Mouse (Mus musculus) neural tube, embryonic 11.5 days (tissue): ENCODE results near the gene Ccnd1. TPM values are rescaled to one million over a fixed set of nuclear protein-coding genes. Genes with fewer than 3 reads are reported as not detected.

Source experiments
- ATAC-seq: fragments of 200-750 bp; cut with Nextera tagmentation; 2 replicates; pipeline ENCODE4 v1.8.0; 2017; ENCODE audit warnings: moderate number of reproducible peaks, mild to moderate bottlenecking, moderate TSS enrichment, moderate library complexity; ENCODE audit not compliant: insufficient read depth, low FRiP score, low TSS enrichment
- DNase-seq: peaks from one replicate; pipeline ENCODE4 v3.0.0-alpha.2; 2015; ENCODE audit warnings: low spot score
- H3K27ac ChIP-seq: fragments of 300-500 bp; sonication (generic); 2 replicates; pipeline ENCODE4 v1.5.1; 2014; ENCODE audit warnings: low read depth, mild to moderate bottlenecking, low read length
- H3K27me3 ChIP-seq: fragments of 300-500 bp; sonication (generic); 2 replicates; pipeline ENCODE4 v1.6.1; 2014; ENCODE audit warnings: mild to moderate bottlenecking, low read length, mixed read lengths; ENCODE audit not compliant: control insufficient read depth, insufficient read depth
- H3K36me3 ChIP-seq: fragments of 300-500 bp; sonication (generic); 2 replicates; pipeline ENCODE4 v1.6.1; 2014; ENCODE audit warnings: mild to moderate bottlenecking, low read length, moderate library complexity, mixed read lengths; ENCODE audit not compliant: control insufficient read depth, insufficient read depth
- H3K4me1 ChIP-seq: fragments of 300-500 bp; sonication (generic); 2 replicates; pipeline ENCODE4 v1.6.1; 2014; ENCODE audit warnings: low read length, mixed read lengths; ENCODE audit not compliant: control insufficient read depth, insufficient read depth
- H3K4me2 ChIP-seq: fragments of 300-500 bp; sonication (generic); 2 replicates; pipeline ENCODE4 v1.6.1; 2014; ENCODE audit warnings: low read depth, mild to moderate bottlenecking, moderate library complexity
- H3K4me3 ChIP-seq: fragments of 300-500 bp; sonication (generic); 2 replicates; pipeline ENCODE4 v1.5.1; 2014; ENCODE audit warnings: low read depth, low read length
- H3K9ac ChIP-seq: fragments of 300-500 bp; sonication (generic); 2 replicates; pipeline ENCODE4 v1.6.1; 2014; ENCODE audit warnings: mild to moderate bottlenecking, low read length
- H3K9me3 ChIP-seq: fragments of 300-500 bp; sonication (generic); 2 replicates; pipeline ENCODE4 v1.6.1; 2016; ENCODE audit warnings: low read length; ENCODE audit not compliant: control insufficient read depth
- WGBS: fragments of 180-500 bp; shearing (Covaris S2); extraction: QIAGEN DNeasy Blood & Tissue Kit; methylation state at CpG from one replicate; pipeline ENCODE4 v1.1.7; 2014; 5-methylcytosine and 5-hydroxymethylcytosine counted together
- polyA plus RNA-seq: library from polyadenylated mRNA; unstranded; fragments of >200 nt; fragmentation: Nextera tagmentation; extraction: Ambion mirVana; gene quantifications from 2 replicates; pipeline ENCODE4 v1.2.1, GENCODE M21; 2014

The Ccnd1 gene
- polyA plus RNA-seq, 1 experiment from 2014 or later = 201 TPM

- no peak for ATAC-seq
- H3K9ac ChIP-seq = no peak overlapping the region
- no peaks in the 10 kb centered on the region for H3K9me3 ChIP-seq
- peaks cover 3% of the 10 kb centered on the region for H3K36me3 ChIP-seq
- no peaks in the 10 kb centered on the region for H3K4me1 ChIP-seq
- H3K27me3 ChIP-seq = no peaks in the 10 kb centered on the region
- no peak for DNase-seq
- no peak overlapping the region for H3K4me3 ChIP-seq
- H3K27ac ChIP-seq = no peak overlapping the region
- 80% methylated on average over 6 of the region's 6 CpGs for WGBS
- H3K4me2 ChIP-seq = no peak overlapping the region
These were observed 10.9 kb downstream of the Ccnd1 start for GRCm38 (mm10) chr7:144928889-144929210.

GRCm38 (mm10) chr7:144928009-144928888, 11.5 kb downstream of the Ccnd1 start:
- no peak for DNase-seq
- H3K4me1 ChIP-seq = no peaks in the 10 kb centered on the region
- no peak overlapping the region for H3K4me2 ChIP-seq
- H3K4me3 ChIP-seq = no peak overlapping the region
- H3K36me3 ChIP-seq = no peaks in the 10 kb centered on the region
- 75% methylated on average over 4 of the region's 4 CpGs for WGBS
- H3K9me3 ChIP-seq = no peaks in the 10 kb centered on the region
- no peak overlapping the region for H3K9ac ChIP-seq
- no peaks in the 10 kb centered on the region for H3K27me3 ChIP-seq
- H3K27ac ChIP-seq = no peak overlapping the region
- no peak for ATAC-seq

- Histone ChIP-seq H3K4me2 (no peak overlapping the region), H3K9ac (no peak overlapping the region), H3K27ac (no peak overlapping the region), H3K27me3 (no peaks in the 10 kb centered on the region), H3K4me3 (no peak overlapping the region), H3K4me1 (no peaks in the 10 kb centered on the region), H3K9me3 (no peaks in the 10 kb centered on the region), H3K36me3 (no peaks in the 10 kb centered on the region)
- ATAC-seq = no peak
- 83% methylated on average over 2 of the region's 2 CpGs for WGBS
- DNase-seq = no peak
These were observed 12.1 kb downstream of the Ccnd1 start for GRCm38 (mm10) chr7:144927591-144927990.

- Histone ChIP-seq H3K4me2 (no peak overlapping the region), H3K36me3 (peaks cover 2% of the 10 kb centered on the region; the same call in 1 of the 2 replicates), H3K9ac (no peak overlapping the region), H3K27me3 (no peaks in the 10 kb centered on the region), H3K4me1 (peaks cover 6% of the 10 kb centered on the region; the same call in 1 of the 2 replicates), H3K4me3 (no peak overlapping the region), H3K9me3 (no peaks in the 10 kb centered on the region), H3K27ac (no peak overlapping the region)
- WGBS = 68% methylated on average over 1 of the region's 1 CpGs
- ATAC-seq = no peak
- no peak for DNase-seq
These were observed 20.9 kb downstream of the Ccnd1 start for GRCm38 (mm10) chr7:144918823-144919222.

- Histone ChIP-seq H3K27me3 (no peaks in the 10 kb centered on the region), H3K4me3 (peak within 1 kb of the TSS; percentile 54), H3K27ac (peak within 1 kb of the TSS; percentile 79), H3K4me2 (peak within 1 kb of the TSS; percentile 71), H3K9ac (peak within 1 kb of the TSS; percentile 66), H3K36me3 (peaks cover 2% of the 10 kb centered on the region; the same call in 1 of the 2 replicates), H3K9me3 (no peaks in the 10 kb centered on the region), H3K4me1 (peaks cover 6% of the 10 kb centered on the region; the same call in 1 of the 2 replicates)
- DNase-seq (peak; percentile 94), ATAC-seq (peak; percentile 90)
- under 1% methylated on average over 49 of the region's 55 CpGs for whole genome bisulfite sequencing
These were observed 24.6 kb downstream of the Ccnd1 start, which contains the start of gene LTO1 for GRCm38 (mm10) chr7:144914948-144915750. TSS of gene LTO1 (plus strand) at chr7:144915100.

- peak overlapping the region; percentile 54 for H3K4me3 ChIP-seq
- H3K27me3 ChIP-seq = no peaks in the 10 kb centered on the region
- WGBS = 8% methylated on average over 17 of the region's 17 CpGs
- no peak for DNase-seq
- H3K27ac ChIP-seq = no peak overlapping the region
- peaks cover 2% of the 10 kb centered on the region; the same call in 1 of the 2 replicates for H3K36me3 ChIP-seq
- H3K9ac ChIP-seq = peak overlapping the region; percentile 66; the same call in 1 of the 2 replicates
- H3K9me3 ChIP-seq = no peaks in the 10 kb centered on the region
- H3K4me2 ChIP-seq = peak overlapping the region; percentile 43
- peak; percentile 86 for ATAC-seq
- peaks cover 6% of the 10 kb centered on the region; the same call in 1 of the 2 replicates for H3K4me1 ChIP-seq
These were observed 25.3 kb downstream of the Ccnd1 start for GRCm38 (mm10) chr7:144914296-144914947.

- ATAC-seq = no peak
- 80% methylated on average over 4 of the region's 4 CpGs for WGBS
These were observed 26.8 kb downstream of the Ccnd1 start for GRCm38 (mm10) chr7:144912897-144913296.

GRCm38 (mm10) chr7:144911121-144911520, 28.6 kb downstream of the Ccnd1 start:
- peaks cover 5% of the 10 kb centered on the region; the same call in 1 of the 2 replicates for H3K4me1 ChIP-seq
- no peak overlapping the region for H3K9ac ChIP-seq
- DNase-seq (no peak), ATAC-seq (no peak)
- no peaks in the 10 kb centered on the region for H3K27me3 ChIP-seq
- no peak overlapping the region for H3K27ac ChIP-seq
- WGBS = 88% methylated on average over 1 of the region's 1 CpGs
- H3K9me3 ChIP-seq = no peaks in the 10 kb centered on the region
- H3K4me2 ChIP-seq = no peak overlapping the region
- no peaks in the 10 kb centered on the region for H3K36me3 ChIP-seq
- H3K4me3 ChIP-seq = no peak overlapping the region

More at GRCm38 (mm10) chr7:144912897-144913296, 26.8 kb downstream of the Ccnd1 start:
- Histone ChIP-seq H3K9me3 (no peaks in the 10 kb centered on the region), H3K4me1 (peaks cover 6% of the 10 kb centered on the region; the same call in 1 of the 2 replicates), H3K36me3 (no peaks in the 10 kb centered on the region), H3K27me3 (no peaks in the 10 kb centered on the region), H3K9ac (no peak overlapping the region), H3K4me2 (no peak overlapping the region), H3K4me3 (no peak overlapping the region), H3K27ac (no peak overlapping the region)
- no peak for DNase-seq
